Mouse (Mus musculus) cortical plate, adult 2 months (tissue): ENCODE measurements around the gene Cotl1. TPM values are rescaled to one million over a fixed set of nuclear protein-coding genes. Genes with fewer than 3 reads are reported as not detected.

ENCODE experiments used
- H3K27ac ChIP-seq: fragments of 200-500 bp; 2 replicates; pipeline ENCODE4 v1.5.1; 2012; ENCODE audit warnings: low read length, control low read depth, inconsistent platforms; ENCODE audit not compliant: insufficient read depth
- H3K4me1 ChIP-seq: fragments of 200-500 bp; 2 replicates; pipeline ENCODE4 v1.6.1; 2011; ENCODE audit warnings: low read length; ENCODE audit not compliant: control insufficient read depth, insufficient read depth
- H3K4me3 ChIP-seq: fragments of 200-500 bp; 2 replicates; pipeline ENCODE4 v1.5.1; 2011; ENCODE audit warnings: mild to moderate bottlenecking, low read length, control low read depth; ENCODE audit not compliant: insufficient read depth
- CTCF ChIP-seq: fragments of 200-500 bp; IDR thresholded peaks from 2 replicates; pipeline ENCODE4 v1.5.1; 2011; ENCODE audit warnings: mild to moderate bottlenecking, control low read depth, low read length; ENCODE audit not compliant: insufficient read depth; ENCODE audit errors: extremely low read depth
- POLR2A ChIP-seq: fragments of 200-500 bp; IDR thresholded peaks from 2 replicates; pipeline ENCODE4 v1.6.1; 2011; ENCODE audit warnings: mild to moderate bottlenecking, low read length, control low read depth; ENCODE audit not compliant: insufficient read depth; ENCODE audit errors: extremely low read depth
- polyA plus RNA-seq: library from polyadenylated mRNA; depleted of rRNA; stranded (reverse); fragments of >200 nt; gene quantifications from 2 replicates; pipeline ENCODE4 v1.2.3, GENCODE M21; 2012

The Cotl1 gene
- polyA plus RNA-seq, 1 experiment, result 80.4 TPM

- Histone ChIP-seq H3K4me1 (peaks cover 8% of the 10 kb centered on the region), H3K27ac (no peak overlapping the region), H3K4me3 (peak overlapping the region; percentile 80)
- TF ChIP-seq CTCF, result no peak
- no peak for TF ChIP-seq POLR2A
Measured at GRCm38 (mm10) chr8:119840905-119841411, 614 bp upstream of the Cotl1 start.

- TF ChIP-seq CTCF (no peak), POLR2A (no peak)
- Histone ChIP-seq H3K4me3 (peak overlapping the region; percentile 80), H3K4me1 (peaks cover 10% of the 10 kb centered on the region), H3K27ac (no peak overlapping the region)
Measured at GRCm38 (mm10) chr8:119839419-119840021, 824 bp downstream of the Cotl1 start.

- Histone ChIP-seq H3K4me3 (peak overlapping the region; percentile 80), H3K4me1 (peaks cover 10% of the 10 kb centered on the region), H3K27ac (no peak overlapping the region)
- TF ChIP-seq POLR2A (no peak), CTCF (no peak)
Measured at GRCm38 (mm10) chr8:119838983-119839340, 1.4 kb downstream of the Cotl1 start.

- no peak for TF ChIP-seq CTCF
- TF ChIP-seq POLR2A, result no peak
- peaks cover 10% of the 10 kb centered on the region for H3K4me1 ChIP-seq
- H3K27ac ChIP-seq, result no peak overlapping the region
- H3K4me3 ChIP-seq, result peak overlapping the region; percentile 80
Measured at GRCm38 (mm10) chr8:119838100-119838982, 2.0 kb downstream of the Cotl1 start.

GRCm38 (mm10) chr8:119837553-119838071, 2.7 kb downstream of the Cotl1 start:
- Histone ChIP-seq H3K4me1 (peaks cover 11% of the 10 kb centered on the region), H3K27ac (no peak overlapping the region), H3K4me3 (peak overlapping the region; percentile 80; the same call in 1 of the 2 replicates)
- TF ChIP-seq POLR2A, result no peak
- no peak for TF ChIP-seq CTCF

- Histone ChIP-seq H3K27ac (no peak overlapping the region), H3K4me3 (no peak overlapping the region), H3K4me1 (peaks cover 13% of the 10 kb centered on the region)
- no peak for TF ChIP-seq CTCF
Measured at GRCm38 (mm10) chr8:119836831-119837230, 3.5 kb downstream of the Cotl1 start.

GRCm38 (mm10) chr8:119835270-119835669, 5.1 kb downstream of the Cotl1 start:
- Histone ChIP-seq H3K4me1 (peaks cover 22% of the 10 kb centered on the region), H3K27ac (no peak overlapping the region), H3K4me3 (no peak overlapping the region)
- TF ChIP-seq CTCF (no peak), POLR2A (no peak)

- no peak for TF ChIP-seq CTCF
- TF ChIP-seq POLR2A, result no peak
- Histone ChIP-seq H3K4me3 (no peak overlapping the region), H3K27ac (no peak overlapping the region), H3K4me1 (peaks cover 24% of the 10 kb centered on the region)
Measured at GRCm38 (mm10) chr8:119834676-119835075, 5.7 kb downstream of the Cotl1 start.

GRCm38 (mm10) chr8:119832931-119833330, 7.4 kb downstream of the Cotl1 start:
- Histone ChIP-seq H3K4me1 (peaks cover 23% of the 10 kb centered on the region), H3K27ac (no peak overlapping the region), H3K4me3 (no peak overlapping the region)
- TF ChIP-seq POLR2A (no peak), CTCF (no peak)

GRCm38 (mm10) chr8:119832101-119832617, 8.2 kb downstream of the Cotl1 start:
- Histone ChIP-seq H3K27ac (no peak overlapping the region), H3K4me3 (no peak overlapping the region), H3K4me1 (peaks cover 25% of the 10 kb centered on the region)
- no peak for TF ChIP-seq POLR2A
- TF ChIP-seq CTCF, result no peak
